Mouse (Mus musculus) adrenal gland, postnatal 14 days (tissue): ENCODE measurements at regions not wholly inside any gene's neighbourhood (a gene's known extent, or its start where the extent isn't known, plus 50 kb on each side); places are given as distances from the start of the nearest gene placed in this dataset.

Experiments used
- DNase-seq: peaks from one replicate; pipeline ENCODE4 v3.0.0; 2021; ENCODE audit warnings: mixed read lengths

DNA sequence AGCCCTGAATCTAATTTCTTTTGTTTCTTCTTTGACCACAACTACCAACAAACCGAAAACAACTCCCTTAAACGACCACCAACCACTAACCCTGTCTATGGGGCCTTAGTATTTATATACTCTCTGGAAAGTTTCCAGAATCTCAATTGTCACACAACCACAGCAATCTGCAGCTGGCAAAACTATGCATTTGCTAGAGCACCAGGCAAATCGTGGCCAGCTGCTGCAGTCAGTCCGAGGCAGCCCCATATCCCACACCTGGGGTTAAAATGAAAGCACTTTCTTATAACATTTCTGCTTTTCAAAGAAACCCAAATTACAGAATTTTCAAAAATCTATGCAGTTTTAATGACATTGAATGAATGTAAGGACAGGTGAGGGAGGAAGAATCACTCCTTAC lies 63.8 kb upstream of the Thpo start:
- no peak for DNase-seq

DNA sequence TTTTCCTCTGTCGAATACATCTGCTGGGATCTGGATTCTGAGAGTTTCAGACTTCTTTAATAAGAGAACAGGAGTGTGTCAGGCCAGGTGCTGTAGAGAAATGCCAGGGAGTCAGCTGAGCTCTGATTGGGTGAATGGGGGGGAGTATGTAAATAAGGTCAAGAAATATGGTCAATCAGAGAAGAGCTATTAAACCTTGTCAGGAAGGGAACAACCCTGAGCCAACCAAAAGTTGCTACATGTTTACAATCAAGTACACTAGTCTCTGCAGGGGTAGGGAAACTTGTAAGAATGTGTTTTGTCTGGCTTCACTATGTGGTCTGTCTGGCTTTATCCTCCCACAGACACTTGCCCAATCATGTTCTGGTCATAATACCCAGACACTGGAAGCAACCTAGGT lies 60.4 kb upstream of the Thpo start:
- no peak for DNase-seq
